Mouse (Mus musculus): ENCODE results near the gene Rbm18.
A peak's percentile ranks its signal among the peaks of the same experiment; 100 is the strongest.

Rbm18 gene

GRCm38 (mm10) chr2:36104436-36104955, 32.1 kb downstream of the Rbm18 start:
- DNase-seq, result peak in 1 of 2 experiments; percentile 22

- no peak for DNase-seq
Observed at GRCm38 (mm10) chr2:36103555-36104367, 32.8 kb downstream of the Rbm18 start.

GRCm38 (mm10) chr2:36103069-36103554, 33.5 kb downstream of the Rbm18 start:
- peak in 1 of 2 experiments; percentile 24 for DNase-seq

- peak in 1 of 2 experiments; percentile 14 for DNase-seq
Observed at GRCm38 (mm10) chr2:36102559-36102946, 34.0 kb downstream of the Rbm18 start.

- DNase-seq, result no peak
Observed at GRCm38 (mm10) chr2:36101866-36102558, 34.6 kb downstream of the Rbm18 start.

GRCm38 (mm10) chr2:36099739-36100138, 36.8 kb downstream of the Rbm18 start:
- no peak for DNase-seq

GRCm38 (mm10) chr2:36098021-36098420, 38.6 kb downstream of the Rbm18 start:
- DNase-seq, result no peak

- no peak for DNase-seq
Observed at GRCm38 (mm10) chr2:36097129-36097815, 39.3 kb downstream of the Rbm18 start.

- DNase-seq, result no peak
Observed at GRCm38 (mm10) chr2:36093914-36094475, 42.6 kb downstream of the Rbm18 start.

GRCm38 (mm10) chr2:36093301-36093700, 43.3 kb downstream of the Rbm18 start:
- DNase-seq, result no peak

GRCm38 (mm10) chr2:36092748-36093147, 43.8 kb downstream of the Rbm18 start:
- DNase-seq, result no peak

GRCm38 (mm10) chr2:36090853-36091741, 45.5 kb downstream of the Rbm18 start:
- no peak for DNase-seq

- no peak for DNase-seq
Observed at GRCm38 (mm10) chr2:36089190-36089589, 47.4 kb downstream of the Rbm18 start.

GRCm38 (mm10) chr2:36085041-36085440, 51.5 kb downstream of the Rbm18 start:
- DNase-seq, result no peak

GRCm38 (mm10) chr2:36082802-36083580, 53.6 kb downstream of the Rbm18 start:
- DNase-seq, result no peak

GRCm38 (mm10) chr2:36081446-36081845, 55.1 kb downstream of the Rbm18 start:
- DNase-seq, result no peak

GRCm38 (mm10) chr2:36077160-36077761, 59.3 kb downstream of the Rbm18 start:
- DNase-seq, result no peak

- no peak for DNase-seq
Observed at GRCm38 (mm10) chr2:36075210-36075609, 61.4 kb downstream of the Rbm18 start.

GRCm38 (mm10) chr2:36073781-36074180, 62.8 kb downstream of the Rbm18 start:
- DNase-seq, result no peak

- no peak for DNase-seq
Observed at GRCm38 (mm10) chr2:36071660-36072305, 64.8 kb downstream of the Rbm18 start.
